Mouse (Mus musculus) layer of hippocampus, adult 8-10 months (tissue): ENCODE results near the gene Cntln. TPM values are rescaled to one million over a fixed set of nuclear protein-coding genes. Genes with fewer than 3 reads are reported as not detected.
A peak's percentile ranks its signal among the peaks of the same experiment; 100 is the strongest.

Experiments
- DNase-seq, 2 experiments: peaks; one replicate each; pipeline ENCODE4 v3.0.0; 2022; ENCODE audit warnings: low spot score in 2 of 2
- total RNA-seq, 4 experiments: library from RNA; stranded (reverse); gene quantifications; 2 replicates each; pipeline ENCODE4 v1.2.4; 2022

The Cntln gene
- total RNA-seq, 4 experiments from 2014 or later, result 6.8 to 8.0 (median 7.5) TPM

- DNase-seq, result no peak
Observed at GRCm38 (mm10) chr4:85049933-85050553, 165.9 kb downstream of the Cntln start.

- no peak for DNase-seq
Observed at GRCm38 (mm10) chr4:85054616-85055015, 170.5 kb downstream of the Cntln start.

- DNase-seq, result no peak
Observed at GRCm38 (mm10) chr4:85059598-85059997, 175.5 kb downstream of the Cntln start.

- no peak for DNase-seq
Observed at GRCm38 (mm10) chr4:85061676-85062075, 177.6 kb downstream of the Cntln start.

GRCm38 (mm10) chr4:85096033-85096432 is 211.9 kb downstream of the Cntln start:
- no peak for DNase-seq

GRCm38 (mm10) chr4:85096682-85097081 is 212.6 kb downstream of the Cntln start:
- peak in 1 of 2 experiments; percentile 38 for DNase-seq

GRCm38 (mm10) chr4:85102168-85102567 is 218.1 kb downstream of the Cntln start:
- no peak for DNase-seq

GRCm38 (mm10) chr4:85106416-85106815 is 222.3 kb downstream of the Cntln start:
- no peak for DNase-seq

GRCm38 (mm10) chr4:85106961-85107360 is 222.9 kb downstream of the Cntln start:
- no peak for DNase-seq

- DNase-seq, result no peak
Observed at GRCm38 (mm10) chr4:85120271-85120670, 236.2 kb downstream of the Cntln start.

- no peak for DNase-seq
Observed at GRCm38 (mm10) chr4:85149726-85150125, 265.6 kb downstream of the Cntln start.

GRCm38 (mm10) chr4:85151881-85152280 is 267.8 kb downstream of the Cntln start:
- DNase-seq, result no peak

GRCm38 (mm10) chr4:85154361-85154760 is 270.3 kb downstream of the Cntln start:
- DNase-seq, result no peak

- DNase-seq, result no peak
Observed at GRCm38 (mm10) chr4:85161156-85161555, 277.0 kb downstream of the Cntln start.

GRCm38 (mm10) chr4:85162468-85163312 is 278.6 kb downstream of the Cntln start:
- DNase-seq, result peak; percentile 28 to 59

GRCm38 (mm10) chr4:85163313-85163615 is 279.2 kb downstream of the Cntln start:
- DNase-seq, result no peak

- no peak for DNase-seq
Observed at GRCm38 (mm10) chr4:85168001-85168400, 283.9 kb downstream of the Cntln start.

- peak; percentile 26 to 40 for DNase-seq
Observed at GRCm38 (mm10) chr4:85175466-85175865, 291.4 kb downstream of the Cntln start.

GRCm38 (mm10) chr4:85178394-85179051 is 294.4 kb downstream of the Cntln start:
- no peak for DNase-seq
